Mouse (Mus musculus): ENCODE measurements at regions not wholly inside any gene's neighbourhood (a gene's known extent, or its start where the extent isn't known, plus 50 kb on each side); places are given as distances from the start of the nearest gene placed in this dataset.

DNA sequence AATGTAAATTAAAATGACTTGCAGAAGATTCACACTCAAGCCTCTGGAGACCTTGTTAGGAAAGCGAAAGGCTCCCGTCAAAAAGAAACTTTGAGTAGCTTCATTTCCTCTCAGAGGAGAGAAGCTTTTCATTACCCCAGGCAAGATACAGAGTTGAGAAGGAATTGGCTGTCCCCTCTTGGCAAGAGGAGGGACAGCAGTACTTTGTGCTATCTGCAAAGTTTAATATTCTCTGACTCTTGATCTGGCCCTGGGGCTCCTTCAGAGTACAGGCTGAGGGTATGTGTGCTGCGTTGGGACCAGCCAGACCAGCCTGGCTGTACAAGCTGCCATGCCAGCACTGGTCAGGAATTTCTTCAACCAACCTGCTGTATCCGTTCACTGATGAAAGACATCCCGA, 525.4 kb downstream of the Amy2a5 start:
- Histone ChIP-seq H3K4me2 (replicated peaks) (no peak overlapping the region), H3K4me3 (no peak overlapping the region), H3K9ac (replicated peaks) (no peak overlapping the region), H3K9me3 (no peaks in the 10 kb centered on the region), H3K27ac (replicated peaks) (no peak overlapping the region), H3K36me3 (no peaks in the 10 kb centered on the region), H3K4me1 (no peaks in the 10 kb centered on the region), H3K27me3 (no peaks in the 10 kb centered on the region)
- 73% methylated on average over 5 of the region's 5 CpGs for WGBS
- 0 out of 2 replicates have a peak, but pooled peaks have one; percentile 47 for ATAC-seq (ENCODE audit: low FRiP score, low read depth)

- WGBS = 74% methylated on average over 2 of the region's 2 CpGs
- Histone ChIP-seq H3K9ac (replicated peaks) (no peak overlapping the region), H3K9me3 (no peaks in the 10 kb centered on the region), H3K27ac (replicated peaks) (no peak overlapping the region), H3K4me2 (replicated peaks) (no peak overlapping the region), H3K36me3 (no peaks in the 10 kb centered on the region), H3K4me1 (no peaks in the 10 kb centered on the region), H3K27me3 (no peaks in the 10 kb centered on the region), H3K4me3 (no peak overlapping the region)
- peak; percentile 30 for ATAC-seq (ENCODE audit: low FRiP score, low read depth)
Observed at GRCm38 (mm10) chr3:112699531-112700125, 559.0 kb downstream of the Amy2a5 start.

- Histone ChIP-seq H3K4me1 (no peaks in the 10 kb centered on the region), H3K27me3 (no peaks in the 10 kb centered on the region), H3K36me3 (no peaks in the 10 kb centered on the region), H3K9me3 (no peaks in the 10 kb centered on the region), H3K9ac (replicated peaks) (no peak overlapping the region), H3K4me2 (replicated peaks) (no peak overlapping the region), H3K4me3 (no peak overlapping the region), H3K27ac (replicated peaks) (no peak overlapping the region)
- ATAC-seq (ENCODE audit: low FRiP score, low read depth) = no peak
- 63% methylated on average over 1 of the region's 1 CpGs for WGBS
Observed at GRCm38 (mm10) chr3:112688151-112688550, 570.5 kb downstream of the Amy2a5 start.

GRCm38 (mm10) chr3:112638581-112638980, 620.1 kb downstream of the Amy2a5 start:
- Histone ChIP-seq H3K4me1 (no peaks in the 10 kb centered on the region), H3K36me3 (no peaks in the 10 kb centered on the region), H3K4me3 (no peak overlapping the region), H3K27me3 (no peaks in the 10 kb centered on the region), H3K9ac (replicated peaks) (no peak overlapping the region), H3K9me3 (no peaks in the 10 kb centered on the region), H3K27ac (replicated peaks) (no peak overlapping the region), H3K4me2 (replicated peaks) (no peak overlapping the region)
- no peak for ATAC-seq (ENCODE audit: low FRiP score, low read depth)
- WGBS = 88% methylated on average over 2 of the region's 2 CpGs

- H3K4me2 ChIP-seq (replicated peaks) = no peak overlapping the region
- H3K9ac ChIP-seq (replicated peaks) = no peak overlapping the region
- no peaks in the 10 kb centered on the region for H3K36me3 ChIP-seq
- no peak overlapping the region for H3K4me3 ChIP-seq
- WGBS = 79% methylated on average over 1 of the region's 1 CpGs
- no peak for ATAC-seq (ENCODE audit: low FRiP score, low read depth)
- no peak overlapping the region for H3K27ac ChIP-seq (replicated peaks)
- no peaks in the 10 kb centered on the region for H3K27me3 ChIP-seq
- no peaks in the 10 kb centered on the region for H3K9me3 ChIP-seq
- no peaks in the 10 kb centered on the region for H3K4me1 ChIP-seq
Observed at GRCm38 (mm10) chr3:112603470-112603869, 655.2 kb downstream of the Amy2a5 start.

DNA sequence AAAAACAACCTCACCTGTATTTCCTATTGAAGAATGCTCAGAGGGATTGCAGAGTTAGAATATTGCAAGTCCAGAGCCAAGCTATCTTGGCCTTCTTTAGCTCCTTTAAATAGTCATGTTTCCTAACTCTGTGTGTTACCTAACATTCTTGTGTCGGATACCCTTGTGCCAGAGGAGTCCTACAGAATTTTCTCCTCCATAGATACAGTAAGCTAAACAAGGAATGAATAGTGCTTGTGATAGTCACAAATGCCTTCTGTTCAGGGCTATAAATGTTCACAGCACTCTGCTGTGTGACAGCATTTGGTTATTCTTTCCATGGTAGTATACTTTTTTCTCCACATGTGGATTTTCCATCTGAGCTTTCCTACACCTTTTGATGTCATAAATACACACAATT, 676.3 kb downstream of the Amy2a5 start:
- Histone ChIP-seq H3K36me3 (no peaks in the 10 kb centered on the region), H3K4me2 (replicated peaks) (no peak overlapping the region), H3K9ac (replicated peaks) (no peak overlapping the region), H3K9me3 (no peaks in the 10 kb centered on the region), H3K4me3 (no peak overlapping the region), H3K27ac (replicated peaks) (no peak overlapping the region), H3K27me3 (no peaks in the 10 kb centered on the region), H3K4me1 (no peaks in the 10 kb centered on the region)
- no peak for ATAC-seq (ENCODE audit: low FRiP score, low read depth)
- 89% methylated on average over 1 of the region's 1 CpGs for WGBS
